Mouse (Mus musculus) brown adipose tissue, adult 24 weeks (tissue): ENCODE results near the gene Tcf15. TPM values are rescaled to one million over a fixed set of nuclear protein-coding genes. Genes with fewer than 3 reads are reported as not detected.

Source experiments
- polyA plus RNA-seq: library from polyadenylated mRNA; stranded (reverse); fragments of >200 nt; gene quantifications from 2 replicates; pipeline ENCODE4 v1.2.4, GENCODE M21; 2012; ENCODE audit not compliant: missing spikeins, insufficient read depth, insufficient read length

The Tcf15 gene
- polyA plus RNA-seq, 1 experiment: 12.1 TPM

Other genes starting within 250 kb of the Tcf15 start
- 0.96 TPM in 1 of 2 replicates, not detected in the other for gene Angpt4, start 232.4 kb upstream of the Tcf15 start, polyA plus RNA-seq
- gene Fam110a, start 163.3 kb upstream of the Tcf15 start, polyA plus RNA-seq: 1.7 and 2.6 TPM in 2 replicates
- gene Slc52a3, start 147.1 kb upstream of the Tcf15 start, polyA plus RNA-seq: 0.42 TPM in 1 of 2 replicates, not detected in the other
- not detected in 2 replicates for gene Scrt2, start 62.0 kb upstream of the Tcf15 start, polyA plus RNA-seq
- 36.2 and 39.3 TPM in 2 replicates for gene Srxn1, start 38.0 kb upstream of the Tcf15 start, polyA plus RNA-seq
- 90.2 and 95.3 TPM in 2 replicates for gene Csnk2a1, start 83.3 kb downstream of the Tcf15 start, polyA plus RNA-seq
- 68.9 and 101 TPM in 2 replicates for gene Tbc1d20, start 150.3 kb downstream of the Tcf15 start, polyA plus RNA-seq
- 38.1 and 47.7 TPM in 2 replicates for gene Rbck1, start 189.1 kb downstream of the Tcf15 start, polyA plus RNA-seq
- gene Trib3, start 200.5 kb downstream of the Tcf15 start, polyA plus RNA-seq: 4.8 and 5.2 TPM in 2 replicates
- gene Nrsn2, start 233.1 kb downstream of the Tcf15 start, polyA plus RNA-seq: not detected in 2 replicates